Mouse (Mus musculus): Measurements from ENCODE around the gene Tmeff2.
A peak's percentile ranks its signal among the peaks of the same experiment; 100 is the strongest.

Tmeff2 gene

GRCm38 (mm10) chr1:51216292-51217050 lies 316.0 kb downstream of the Tmeff2 start:
- DNase-seq, result peak; percentile 14 to 52

GRCm38 (mm10) chr1:51217227-51217626 lies 316.8 kb downstream of the Tmeff2 start:
- no peak for DNase-seq

GRCm38 (mm10) chr1:51225156-51225555 lies 324.7 kb downstream of the Tmeff2 start:
- DNase-seq, result no peak
